Mouse (Mus musculus): ENCODE measurements around the gene Fbxo11.

The Fbxo11 gene

GRCm38 (mm10) chr17:88093798-88094197 is 28.7 kb upstream of the Fbxo11 start:
- DNase-seq (ENCODE audit: low read depth, low spot score): no peak
- Histone ChIP-seq H3K36me3 (ENCODE audit: control insufficient read depth, insufficient read depth, low read length, poor library complexity, severe bottlenecking) (no peaks in the 10 kb centered on the region), H3K27me3 (ENCODE audit: control insufficient read depth, insufficient read depth, low read length, poor library complexity, severe bottlenecking) (no peaks in the 10 kb centered on the region)

DNA sequence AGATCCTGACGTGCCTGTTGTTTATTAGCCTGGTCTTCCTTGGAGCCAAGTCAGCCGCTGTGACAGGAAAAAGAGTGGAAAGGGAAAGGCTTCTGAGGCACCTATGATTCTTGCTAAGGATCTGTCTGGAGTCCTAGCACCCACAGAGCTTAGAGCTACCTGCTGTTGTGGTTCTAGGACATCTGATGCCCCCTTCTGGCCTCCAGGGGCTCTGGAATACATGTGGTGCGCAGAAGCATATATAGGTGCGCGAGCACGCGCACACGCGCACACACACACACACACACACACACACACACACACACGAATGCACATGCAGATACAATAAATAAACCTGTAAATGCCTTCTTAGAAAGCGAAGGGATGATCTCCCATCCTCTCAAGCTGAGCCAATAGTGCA is 20.9 kb upstream of the Fbxo11 start:
- no peaks in the 10 kb centered on the region for H3K27me3 ChIP-seq (ENCODE audit: control insufficient read depth, insufficient read depth, low read length, poor library complexity, severe bottlenecking)
- peak; percentile 26 for DNase-seq (ENCODE audit: low read depth, low spot score)
- H3K36me3 ChIP-seq (ENCODE audit: control insufficient read depth, insufficient read depth, low read length, poor library complexity, severe bottlenecking): no peaks in the 10 kb centered on the region

GRCm38 (mm10) chr17:88081446-88081845 is 16.4 kb upstream of the Fbxo11 start:
- no peak for DNase-seq (ENCODE audit: low read depth, low spot score)
- Histone ChIP-seq H3K36me3 (ENCODE audit: control insufficient read depth, insufficient read depth, low read length, poor library complexity, severe bottlenecking) (no peaks in the 10 kb centered on the region), H3K27me3 (ENCODE audit: control insufficient read depth, insufficient read depth, low read length, poor library complexity, severe bottlenecking) (no peaks in the 10 kb centered on the region)

- no peak for DNase-seq (ENCODE audit: low read depth, low spot score)
- Histone ChIP-seq H3K36me3 (ENCODE audit: control insufficient read depth, insufficient read depth, low read length, poor library complexity, severe bottlenecking) (no peaks in the 10 kb centered on the region), H3K27me3 (ENCODE audit: control insufficient read depth, insufficient read depth, low read length, poor library complexity, severe bottlenecking) (no peaks in the 10 kb centered on the region)
Observed at GRCm38 (mm10) chr17:88079771-88080170, 14.7 kb upstream of the Fbxo11 start.

DNA sequence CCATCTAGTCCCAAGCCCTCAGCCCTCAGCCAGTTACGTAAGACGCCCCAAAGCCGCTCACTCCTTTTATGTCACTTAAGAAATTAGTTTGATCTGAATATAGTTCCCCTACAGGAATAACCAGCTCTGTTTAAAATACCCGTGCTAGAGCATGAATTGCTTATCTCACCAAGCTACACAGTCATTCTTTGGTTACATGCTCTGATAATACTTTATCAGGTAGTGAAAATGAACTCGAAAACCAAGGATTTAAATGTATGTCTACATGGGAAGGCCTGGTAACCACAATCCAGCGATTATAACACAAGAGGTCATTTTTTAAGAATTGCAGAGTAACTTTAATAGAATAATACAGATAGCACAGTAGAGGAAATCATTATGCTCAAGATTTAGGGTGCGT is 7.0 kb upstream of the Fbxo11 start:
- no peak for DNase-seq (ENCODE audit: low read depth, low spot score)
- Histone ChIP-seq H3K36me3 (ENCODE audit: control insufficient read depth, insufficient read depth, low read length, poor library complexity, severe bottlenecking) (no peaks in the 10 kb centered on the region), H3K27me3 (ENCODE audit: control insufficient read depth, insufficient read depth, low read length, poor library complexity, severe bottlenecking) (no peaks in the 10 kb centered on the region)

DNA sequence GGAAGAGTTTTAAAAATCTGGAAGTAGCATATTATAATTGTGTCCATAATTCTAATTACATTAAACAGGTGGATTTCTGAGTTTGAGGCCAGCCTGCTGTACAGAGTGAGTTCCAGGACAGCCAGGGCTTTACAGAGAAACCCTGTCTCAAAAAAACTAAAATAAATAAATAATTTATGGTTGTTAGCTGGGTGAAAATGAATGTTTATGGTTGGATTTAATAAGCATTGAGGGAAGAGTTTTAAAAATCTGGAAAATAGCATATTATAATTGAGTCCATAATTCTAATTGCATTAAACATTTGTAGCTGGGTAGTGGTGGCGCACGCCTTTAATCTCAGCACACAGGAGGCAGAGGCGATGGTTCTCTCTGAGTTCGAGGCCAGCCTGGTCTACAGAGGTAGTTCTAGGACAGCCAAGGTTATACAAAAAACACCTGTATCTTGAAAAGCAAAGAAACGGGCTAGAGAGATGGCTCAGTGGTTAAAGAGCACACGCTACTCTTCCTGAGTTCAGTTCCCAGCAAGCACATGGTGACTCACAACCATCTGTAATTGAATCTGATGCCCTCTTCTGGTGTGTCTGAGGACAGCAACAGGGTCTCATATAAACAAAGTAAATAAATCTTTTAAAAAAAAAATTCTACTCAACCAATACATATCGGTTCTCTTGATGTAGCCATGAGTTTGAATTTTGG is 3.1 kb upstream of the Fbxo11 start:
- DNase-seq (ENCODE audit: low read depth, low spot score): no peak
- H3K27me3 ChIP-seq (ENCODE audit: control insufficient read depth, insufficient read depth, low read length, poor library complexity, severe bottlenecking): no peaks in the 10 kb centered on the region
- no peaks in the 10 kb centered on the region for H3K36me3 ChIP-seq (ENCODE audit: control insufficient read depth, insufficient read depth, low read length, poor library complexity, severe bottlenecking)

GRCm38 (mm10) chr17:88067202-88067901 is 2.3 kb upstream of the Fbxo11 start:
- peak; percentile 50 for DNase-seq (ENCODE audit: low read depth, low spot score)
- no peaks in the 10 kb centered on the region for H3K36me3 ChIP-seq (ENCODE audit: control insufficient read depth, insufficient read depth, low read length, poor library complexity, severe bottlenecking)

GRCm38 (mm10) chr17:88066799-88067198 is 1.7 kb upstream of the Fbxo11 start:
- no peak for DNase-seq (ENCODE audit: low read depth, low spot score)
- H3K36me3 ChIP-seq (ENCODE audit: control insufficient read depth, insufficient read depth, low read length, poor library complexity, severe bottlenecking): no peaks in the 10 kb centered on the region
- no peaks in the 10 kb centered on the region for H3K27me3 ChIP-seq (ENCODE audit: control insufficient read depth, insufficient read depth, low read length, poor library complexity, severe bottlenecking)

More at GRCm38 (mm10) chr17:88067202-88067901, 2.3 kb upstream of the Fbxo11 start:
- no peaks in the 10 kb centered on the region for H3K27me3 ChIP-seq (ENCODE audit: control insufficient read depth, insufficient read depth, low read length, poor library complexity, severe bottlenecking)

- DNase-seq (ENCODE audit: low read depth, low spot score): peak; percentile 94
Observed at GRCm38 (mm10) chr17:88065801-88066646, 933 bp upstream of the Fbxo11 start.

GRCm38 (mm10) chr17:88064347-88065030 is 602 bp downstream of the Fbxo11 start:
- H3K27me3 ChIP-seq (ENCODE audit: control insufficient read depth, insufficient read depth, low read length, poor library complexity, severe bottlenecking): no peaks in the 10 kb centered on the region
- DNase-seq (ENCODE audit: low read depth, low spot score): peak; percentile 86
- H3K36me3 ChIP-seq (ENCODE audit: control insufficient read depth, insufficient read depth, low read length, poor library complexity, severe bottlenecking): no peaks in the 10 kb centered on the region

More at GRCm38 (mm10) chr17:88065801-88066646, 933 bp upstream of the Fbxo11 start:
- no peaks in the 10 kb centered on the region for H3K36me3 ChIP-seq (ENCODE audit: control insufficient read depth, insufficient read depth, low read length, poor library complexity, severe bottlenecking)
- H3K27me3 ChIP-seq (ENCODE audit: control insufficient read depth, insufficient read depth, low read length, poor library complexity, severe bottlenecking): no peaks in the 10 kb centered on the region

GRCm38 (mm10) chr17:88063980-88064346 is 1.1 kb downstream of the Fbxo11 start:
- Histone ChIP-seq H3K36me3 (ENCODE audit: control insufficient read depth, insufficient read depth, low read length, poor library complexity, severe bottlenecking) (no peaks in the 10 kb centered on the region), H3K27me3 (ENCODE audit: control insufficient read depth, insufficient read depth, low read length, poor library complexity, severe bottlenecking) (no peaks in the 10 kb centered on the region)
- DNase-seq (ENCODE audit: low read depth, low spot score): peak; percentile 73

- no peaks in the 10 kb centered on the region for H3K36me3 ChIP-seq (ENCODE audit: control insufficient read depth, insufficient read depth, low read length, poor library complexity, severe bottlenecking)
- no peak for DNase-seq (ENCODE audit: low read depth, low spot score)
- no peaks in the 10 kb centered on the region for H3K27me3 ChIP-seq (ENCODE audit: control insufficient read depth, insufficient read depth, low read length, poor library complexity, severe bottlenecking)
Observed at GRCm38 (mm10) chr17:88062860-88063580, 2.1 kb downstream of the Fbxo11 start.

- Histone ChIP-seq H3K27me3 (ENCODE audit: control insufficient read depth, insufficient read depth, low read length, poor library complexity, severe bottlenecking) (0 out of 2 replicates have a peak, but pooled peaks cover 1% of the 10 kb centered on the region), H3K36me3 (ENCODE audit: control insufficient read depth, insufficient read depth, low read length, poor library complexity, severe bottlenecking) (no peaks in the 10 kb centered on the region)
- DNase-seq (ENCODE audit: low read depth, low spot score): no peak
Observed at GRCm38 (mm10) chr17:88061942-88062341, 3.1 kb downstream of the Fbxo11 start.

- no peaks in the 10 kb centered on the region for H3K36me3 ChIP-seq (ENCODE audit: control insufficient read depth, insufficient read depth, low read length, poor library complexity, severe bottlenecking)
- DNase-seq (ENCODE audit: low read depth, low spot score): no peak
Observed at GRCm38 (mm10) chr17:88058280-88058679, 6.8 kb downstream of the Fbxo11 start.

More at GRCm38 (mm10) chr17:88058280-88058679, 6.8 kb downstream of the Fbxo11 start:
- 0 out of 2 replicates have a peak, but pooled peaks cover 1% of the 10 kb centered on the region for H3K27me3 ChIP-seq (ENCODE audit: control insufficient read depth, insufficient read depth, low read length, poor library complexity, severe bottlenecking)
